ENCODE assay signal across 13 mouse cellular contexts in genomic region chr7:110702414-110702783, GRCm38 (mm10).
DNase-seq lines count a peak whose midpoint lies in the region; ATAC-seq lines count a peak whose summit lies in the region.
"Had no signal": no experiment of that assay in that cellular context is flagged by ENCODE, and none has a peak within 500 bp of the region (broad histone marks: within the 10 kb centered on the region; RNA-seq: fewer than 3 reads in every experiment).

No protein-coding gene starts in this region.

- no peaks in the 10 kb centered on the region for H3K9me3 ChIP-seq in forebrain, embryonic 11.5 days (ENCODE audit: control insufficient read depth, low read length)
- H3K9me3 ChIP-seq: hindbrain, embryonic 15.5 days; neural tube, embryonic 12.5 days had no signal

- H3K27ac ChIP-seq in forebrain, embryonic 11.5 days (ENCODE audit: low read depth, low read length) = no peak overlapping the region
- H3K27ac ChIP-seq: hindbrain, embryonic 15.5 days; neural tube, embryonic 12.5 days had no signal

- no peak for ATAC-seq in forebrain, embryonic 11.5 days (replicated peaks; ENCODE audit: low FRiP score)

- no peak overlapping the region for H3K4me3 ChIP-seq in forebrain, embryonic 11.5 days (ENCODE audit: low read depth, low read length)
- H3K4me3 ChIP-seq: hindbrain, embryonic 15.5 days; neural tube, embryonic 12.5 days had no signal

- H3K9ac ChIP-seq in forebrain, embryonic 11.5 days (ENCODE audit: low read length) = no peak overlapping the region
- H3K9ac ChIP-seq: hindbrain, embryonic 15.5 days; neural tube, embryonic 12.5 days had no signal

- H3K27me3 ChIP-seq in forebrain, embryonic 11.5 days (ENCODE audit: control insufficient read depth, insufficient read depth, low read length) = no peaks in the 10 kb centered on the region
- H3K27me3 ChIP-seq: hindbrain, embryonic 15.5 days had no signal

- WGBS in forebrain, embryonic 11.5 days = 84% methylated on average over 6 of the region's 6 CpGs

- intact Hi-C loops in left cerebral cortex, postnatal 36 days (cut with DNase I) = no loop called here

- no peak overlapping the region for H3K4me2 ChIP-seq in forebrain, embryonic 11.5 days (ENCODE audit: low read depth, low read length, severe bottlenecking)
- H3K4me2 ChIP-seq: hindbrain, embryonic 15.5 days; midbrain, embryonic 11.5 days; neural tube, embryonic 12.5 days had no signal

- H3K36me3 ChIP-seq in forebrain, embryonic 11.5 days (ENCODE audit: control insufficient read depth, insufficient read depth, low read length) = no peaks in the 10 kb centered on the region
- H3K36me3 ChIP-seq: hindbrain, embryonic 15.5 days; neural tube, embryonic 12.5 days had no signal

- no peaks in the 10 kb centered on the region for H3K4me1 ChIP-seq in forebrain, embryonic 11.5 days (replicated peaks; ENCODE audit: control insufficient read depth, insufficient read depth, low read length)
- H3K4me1 ChIP-seq: hindbrain, embryonic 15.5 days; neural tube, embryonic 12.5 days had no signal

- DNase-seq in adrenal gland, postnatal 14 days = peak; percentile 60
- no peak for DNase-seq in adrenal gland, postnatal 10 days
- DNase-seq in ovary, postnatal 36 days (ENCODE audit: low spot score) = peak; percentile 39
- no peak for DNase-seq in ovary, postnatal 10 days (ENCODE audit: low spot score)
- peak; percentile 49 to 51 for DNase-seq in left cerebral cortex, postnatal 36 days (ENCODE audit: low spot score in 2 of 2)
- peak; percentile 48 for DNase-seq in right cerebral cortex, postnatal 25 days
- DNase-seq in forebrain, embryonic 11.5 days (ENCODE audit: low spot score) = no peak
- no peak for DNase-seq in cerebellum, postnatal 25 days
- DNase-seq: spleen, adult 18-20 months; thymus, adult 2 months had no signal

Comparison
In these comparisons a context has a peak if more than half of its experiments do, and no peak if none do; other contexts are left out.
1. DNase-seq: peak in adrenal gland, postnatal 14 days (single experiment), ovary, postnatal 36 days (single experiment), left cerebral cortex, postnatal 36 days (2 of 2) and right cerebral cortex, postnatal 25 days (single experiment); none in adrenal gland, postnatal 10 days (single experiment), ovary, postnatal 10 days (single experiment), forebrain, embryonic 11.5 days (single experiment) and cerebellum, postnatal 25 days (0 of 2).